Mouse (Mus musculus) left cerebral cortex, postnatal 36 days (tissue): ENCODE results near the gene Cops4. TPM values are rescaled to one million over a fixed set of nuclear protein-coding genes. Genes with fewer than 3 reads are reported as not detected.

Source experiments
- DNase-seq, 2 experiments: peaks; one replicate each; pipeline ENCODE4 v3.0.0; 2021 to 2022; ENCODE audit warnings: low spot score in 2 of 2, mixed read lengths in 1 of 2
- intact Hi-C: fragments of 180-260 bp; cut with DNase I; formaldehyde crosslinking; loops from one replicate; pipeline ENCODE4 v1.15.1; 2025
- microRNA-seq: library from miRNA; unstranded; fragments of <30 nt; microRNA quantifications from one replicate; pipeline ENCODE4 v1.2.0, GENCODE M21; 2022
- total RNA-seq, 2 experiments: library from RNA; stranded (reverse); gene quantifications; 2 replicates each; pipeline ENCODE4 v1.2.3; 2021

The Cops4 gene
- total RNA-seq, 2 experiments from 2014 or later, result 79.4 to 83.8 TPM

DNA sequence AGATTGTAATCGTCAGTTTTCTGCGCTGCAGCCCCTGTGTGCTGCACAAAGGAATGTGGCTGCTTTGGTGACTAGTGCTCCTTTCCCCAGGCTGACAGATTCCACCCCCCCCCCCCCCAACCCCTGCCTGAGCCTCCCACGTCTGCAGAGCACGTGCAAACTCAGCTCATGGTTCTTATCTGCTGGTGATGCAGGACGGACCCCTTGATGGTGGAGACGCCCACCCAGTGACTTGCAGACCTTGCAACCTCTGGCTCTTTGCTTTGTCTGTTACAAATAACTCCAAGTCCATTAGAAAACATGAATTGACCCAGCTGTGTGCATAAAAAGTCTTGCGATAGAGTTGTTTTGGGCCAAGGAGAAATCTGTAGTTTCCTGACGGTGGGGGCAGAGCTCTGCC lies 52.6 kb downstream of the Cops4 start:
- intact Hi-C loops, result no loop called here
- DNase-seq, result no peak

- intact Hi-C loops, result no loop called here
- no peak for DNase-seq
These were observed 54.0 kb downstream of the Cops4 start, which contains the start of gene Plac8 for GRCm38 (mm10) chr5:100572069-100572468. TSS of gene Plac8 (minus strand) at chr5:100572245.

- intact Hi-C loops, result no loop called here
- no peak for DNase-seq
These were observed 55.1 kb downstream of the Cops4 start for GRCm38 (mm10) chr5:100573256-100573655.

DNA sequence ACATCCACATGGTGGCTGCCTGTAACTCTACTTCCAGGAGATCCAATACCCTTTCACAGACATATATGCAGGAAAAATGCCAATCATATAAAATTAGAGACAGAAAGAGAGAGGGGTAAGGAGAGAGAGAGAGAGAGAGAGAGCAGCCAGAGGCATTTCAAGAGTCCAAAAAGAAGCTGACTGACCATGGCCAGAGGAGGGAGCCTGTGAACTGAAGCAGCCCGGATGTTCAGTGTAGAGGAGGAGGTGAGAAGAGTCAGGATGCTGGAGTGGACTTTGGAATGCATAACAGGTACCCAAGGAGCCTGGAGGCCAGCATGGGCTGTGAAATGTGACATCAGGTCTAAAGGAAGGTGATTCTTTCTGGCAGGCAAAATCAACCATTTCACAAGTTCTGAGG lies 56.7 kb downstream of the Cops4 start:
- intact Hi-C loops, result no loop called here
- no peak for DNase-seq

GRCm38 (mm10) chr5:100578863-100579411 lies 60.8 kb downstream of the Cops4 start:
- DNase-seq, result no peak
- intact Hi-C loops, result no loop called here

GRCm38 (mm10) chr5:100581622-100582434 lies 63.7 kb downstream of the Cops4 start:
- no peak for DNase-seq
- intact Hi-C loops, result no loop called here

DNA sequence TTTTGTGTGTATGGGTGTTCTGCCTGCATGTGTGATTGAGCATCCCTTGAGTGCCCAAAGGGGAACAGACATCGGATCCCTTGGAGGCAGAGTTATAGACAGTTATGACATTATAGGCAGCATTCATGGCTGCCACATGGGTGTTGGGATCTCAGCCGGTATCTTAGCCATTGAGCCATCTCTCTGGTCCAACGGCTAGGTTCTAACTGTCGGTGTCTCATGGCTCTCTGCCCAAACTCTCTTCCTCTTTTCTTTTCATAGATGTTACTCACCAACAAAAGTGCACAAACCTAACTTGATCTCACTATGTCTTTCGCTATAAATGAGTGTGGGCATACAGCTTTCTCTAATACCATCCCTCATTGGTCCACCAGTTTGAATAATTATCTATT lies 64.3 kb downstream of the Cops4 start:
- intact Hi-C loops, result no loop called here

DNA sequence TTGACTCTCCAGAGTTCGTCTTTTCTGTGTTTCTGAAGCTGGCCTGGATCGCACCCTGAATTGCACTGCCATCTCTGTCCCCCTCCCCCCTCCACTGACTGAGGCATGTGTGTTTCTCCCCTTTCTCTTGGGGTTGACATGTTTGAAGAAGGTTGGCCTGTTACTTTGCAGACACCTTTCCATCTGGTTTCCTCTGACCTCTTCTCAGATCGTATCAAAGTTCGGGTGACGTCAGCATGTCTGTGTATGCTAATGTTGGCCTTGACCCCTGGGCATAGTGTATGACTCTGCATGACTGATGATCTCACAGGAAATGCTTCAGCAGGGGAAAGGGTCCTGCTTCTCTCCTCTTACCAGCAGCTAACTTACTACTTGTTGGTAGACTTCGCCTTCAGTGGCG lies 65.0 kb downstream of the Cops4 start:
- no peak for DNase-seq
- intact Hi-C loops, result no loop called here

More for the DNA sequence above, 64.3 kb downstream of the Cops4 start:
- DNase-seq, result no peak

GRCm38 (mm10) chr5:100585206-100585644 lies 67.1 kb downstream of the Cops4 start:
- intact Hi-C loops, result no loop called here
- DNase-seq, result no peak

DNA sequence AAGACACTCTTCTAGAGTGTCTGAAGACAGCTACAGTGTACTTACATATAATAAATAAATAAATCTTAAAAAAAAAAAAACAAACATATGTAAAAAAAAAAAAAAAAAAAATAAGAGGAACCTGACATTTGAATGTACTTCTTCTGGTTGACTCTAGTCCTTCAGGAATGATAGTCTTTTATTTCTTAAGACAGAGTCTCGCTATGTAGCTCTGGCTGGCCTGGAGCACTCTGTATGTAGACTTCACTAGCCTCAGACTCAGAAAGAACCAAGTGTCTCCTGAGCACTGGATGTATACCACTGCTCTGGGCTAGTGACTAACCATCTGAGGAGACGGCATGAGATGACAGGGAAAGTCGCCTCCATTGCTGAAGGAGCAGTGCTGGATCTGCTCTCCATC lies 67.5 kb downstream of the Cops4 start:
- no peak for DNase-seq
- intact Hi-C loops, result no loop called here

DNA sequence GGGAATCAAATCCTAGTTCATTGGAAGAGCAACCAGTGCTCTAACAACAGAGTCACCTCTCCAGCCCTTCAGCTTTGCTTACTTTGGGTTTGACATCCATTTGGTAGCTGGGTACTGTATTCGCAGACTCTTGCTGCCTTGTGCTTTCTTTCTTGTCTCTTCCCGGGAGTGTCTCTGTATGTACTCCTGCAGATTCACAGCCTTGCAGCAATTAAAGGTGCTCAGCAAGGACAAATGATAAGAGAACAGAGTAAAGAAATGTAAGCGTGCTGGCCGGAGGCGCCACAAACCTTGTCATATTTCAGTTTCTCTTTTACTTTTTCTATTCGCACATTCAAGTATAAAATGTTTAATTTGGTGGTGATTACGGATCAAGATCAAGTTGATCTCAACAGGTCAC lies 69.0 kb downstream of the Cops4 start:
- intact Hi-C loops, result no loop called here
- no peak for DNase-seq

- intact Hi-C loops, result no loop called here
These were observed 69.5 kb downstream of the Cops4 start for GRCm38 (mm10) chr5:100587626-100588025.

GRCm38 (mm10) chr5:100590505-100590904 lies 72.4 kb downstream of the Cops4 start:
- DNase-seq, result no peak
- intact Hi-C loops, result no loop called here

More at GRCm38 (mm10) chr5:100587626-100588025, 69.5 kb downstream of the Cops4 start:
- no peak for DNase-seq

DNA sequence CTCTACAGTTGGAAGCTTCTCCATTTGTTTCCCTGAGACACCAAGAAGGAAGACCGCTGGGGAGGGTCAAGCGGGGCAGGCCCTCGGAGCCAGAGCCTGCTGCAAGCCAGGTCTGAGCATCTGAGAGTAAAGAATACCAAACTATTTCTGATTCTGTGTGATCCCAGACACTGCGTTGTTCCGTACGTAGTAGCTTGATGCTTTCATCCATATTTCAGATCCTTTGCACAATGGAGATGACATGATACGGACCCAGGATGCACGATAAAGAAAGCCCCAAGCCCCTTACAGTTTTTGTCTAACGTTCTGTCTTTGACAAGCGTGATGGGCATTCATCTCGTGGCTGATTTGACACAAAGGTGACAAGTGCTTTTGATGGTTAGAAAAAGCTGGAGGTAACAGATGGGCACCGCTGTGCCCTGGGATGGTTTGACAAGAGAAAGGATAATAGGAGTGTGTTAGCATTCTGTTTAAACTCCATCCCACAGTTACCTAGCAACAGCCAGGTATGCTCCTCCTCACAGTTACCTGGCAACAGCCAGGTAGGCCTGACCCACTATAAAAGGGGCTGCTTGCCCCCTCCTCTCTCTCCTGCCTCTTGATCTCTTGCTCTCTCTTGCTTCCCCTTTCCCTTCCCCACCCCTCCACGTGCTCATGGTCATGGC lies 76.8 kb downstream of the Cops4 start:
- no peak for DNase-seq
- intact Hi-C loops, result no loop called here

GRCm38 (mm10) chr5:100595999-100596398 lies 77.9 kb downstream of the Cops4 start:
- DNase-seq, result no peak
- intact Hi-C loops, result no loop called here

Small RNAs within 50 kb of the gene (microRNA-seq; reads per million reads assigned to microRNA genes)
- not detected for gene Gm23222

Other genes starting within 250 kb of the Cops4 start
- gene Sec31a, start 102.1 kb upstream of the Cops4 start, total RNA-seq, result 100 to 1,000 TPM; 115 to 121 TPM
- gene Lin54, start 17.7 kb upstream of the Cops4 start, total RNA-seq, result 10 to 100 TPM; 21.8 to 22.0 TPM
- gene Plac8, start 53.9 kb downstream of the Cops4 start, total RNA-seq, result not detected
- 10 to 100 TPM; 74.9 to 76.2 TPM for gene Coq2, start 156.8 kb downstream of the Cops4 start, total RNA-seq
- gene Hpse, start 201.4 kb downstream of the Cops4 start, total RNA-seq, result 1 to 10 TPM; 1.3 to 1.8 TPM